Mouse (Mus musculus) cortical plate, adult 2 months (tissue): ENCODE measurements at regions not wholly inside any gene's neighbourhood (a gene's known extent, or its start where the extent isn't known, plus 50 kb on each side); places are given as distances from the start of the nearest gene placed in this dataset.
"Not testable (repeated sequence)": the region's sequence is repeated elsewhere in the genome, so short reads cannot be mapped to it uniquely, and the experiment has no call there.

ENCODE experiments used
- H3K27ac ChIP-seq: fragments of 200-500 bp; 2 replicates; pipeline ENCODE4 v1.5.1; 2012; ENCODE audit warnings: low read length, control low read depth, inconsistent platforms; ENCODE audit not compliant: insufficient read depth
- H3K4me1 ChIP-seq: fragments of 200-500 bp; 2 replicates; pipeline ENCODE4 v1.6.1; 2011; ENCODE audit warnings: low read length; ENCODE audit not compliant: control insufficient read depth, insufficient read depth
- H3K4me3 ChIP-seq: fragments of 200-500 bp; 2 replicates; pipeline ENCODE4 v1.5.1; 2011; ENCODE audit warnings: mild to moderate bottlenecking, low read length, control low read depth; ENCODE audit not compliant: insufficient read depth
- CTCF ChIP-seq: fragments of 200-500 bp; IDR thresholded peaks from 2 replicates; pipeline ENCODE4 v1.5.1; 2011; ENCODE audit warnings: mild to moderate bottlenecking, control low read depth, low read length; ENCODE audit not compliant: insufficient read depth; ENCODE audit errors: extremely low read depth
- POLR2A ChIP-seq: fragments of 200-500 bp; IDR thresholded peaks from 2 replicates; pipeline ENCODE4 v1.6.1; 2011; ENCODE audit warnings: mild to moderate bottlenecking, low read length, control low read depth; ENCODE audit not compliant: insufficient read depth; ENCODE audit errors: extremely low read depth

DNA sequence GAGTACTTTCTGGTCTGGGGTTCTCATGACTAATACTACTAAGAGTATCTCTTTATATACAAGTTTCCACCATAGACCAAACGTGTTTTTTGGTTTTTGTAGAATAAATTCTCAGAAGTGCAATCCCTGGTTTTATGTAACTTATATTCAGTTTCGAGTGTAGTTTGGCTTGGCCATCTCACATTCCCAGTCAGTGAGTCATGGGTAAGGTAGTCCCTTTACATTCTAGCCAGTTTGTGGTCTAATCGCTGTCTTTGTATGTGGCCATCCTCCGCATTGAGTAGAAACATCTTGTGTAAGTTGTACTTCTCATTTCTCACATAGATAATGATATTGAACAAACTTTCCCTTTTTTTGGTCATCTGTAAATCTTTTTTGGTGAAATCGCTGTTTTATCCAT is 88.3 kb downstream of the Anxa5 start:
- no peak for TF ChIP-seq POLR2A
- TF ChIP-seq CTCF = no peak
- Histone ChIP-seq H3K27ac (no peak overlapping the region), H3K4me1 (no peaks in the 10 kb centered on the region), H3K4me3 (no peak overlapping the region)

DNA sequence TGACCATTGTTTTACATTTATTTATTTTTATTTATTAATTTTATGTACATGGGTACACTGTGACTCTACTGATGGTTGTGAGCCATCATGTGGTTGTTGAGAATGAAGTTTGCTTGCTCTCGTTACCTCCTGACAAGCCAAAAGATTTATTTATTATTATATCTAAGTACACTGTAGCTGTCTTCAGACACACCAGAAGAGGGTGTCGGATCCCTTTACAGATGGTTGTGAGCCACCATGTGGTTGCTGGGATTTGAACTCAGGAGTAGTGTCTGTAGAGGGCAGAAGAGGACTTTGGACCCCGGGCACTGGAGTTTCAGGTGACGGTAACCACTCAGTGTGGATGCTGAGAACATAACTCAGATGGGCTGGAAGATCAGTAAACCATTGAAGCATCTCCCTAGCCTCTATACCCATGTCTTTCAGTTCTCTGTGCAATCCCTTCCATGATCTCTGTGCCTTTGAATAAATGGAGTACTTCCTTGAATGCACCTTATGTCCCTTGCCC is 92.2 kb downstream of the Anxa5 start:
- Histone ChIP-seq H3K4me1 (peaks cover 1% of the 10 kb centered on the region; the same call in 1 of the 2 replicates), H3K27ac (no peak overlapping the region), H3K4me3 (no peak overlapping the region)
- TF ChIP-seq CTCF (no peak), POLR2A (no peak)

DNA sequence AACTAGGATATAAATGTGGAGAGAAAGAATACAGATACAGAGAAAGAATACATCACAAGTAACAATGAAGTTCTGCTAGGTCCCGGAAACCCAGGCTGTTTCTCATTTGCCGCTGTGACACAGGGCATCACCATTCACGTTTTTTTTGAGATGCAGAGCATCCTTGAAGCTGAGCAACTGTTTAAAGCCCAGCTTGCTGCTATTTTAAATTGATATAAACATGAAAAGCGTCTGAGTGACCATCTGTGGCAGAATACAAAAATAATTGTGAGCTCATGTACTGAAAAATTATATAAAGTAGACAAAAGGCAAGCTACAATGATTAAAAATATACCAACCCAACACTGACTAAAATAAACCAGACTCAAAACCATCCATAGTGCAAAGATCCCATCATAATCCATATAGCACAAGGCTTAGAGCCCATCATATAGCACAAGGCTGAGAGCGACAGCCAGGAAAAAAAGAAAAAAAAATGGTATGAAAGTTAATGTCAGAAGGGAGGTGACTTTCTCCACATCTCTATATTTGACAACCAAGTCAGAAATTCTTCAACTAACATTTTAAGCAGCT is 94.0 kb downstream of the Anxa5 start:
- no peak for TF ChIP-seq POLR2A
- no peak for TF ChIP-seq CTCF
- peaks cover 4% of the 10 kb centered on the region for H3K4me1 ChIP-seq
- no peak overlapping the region for H3K27ac ChIP-seq
- no peak overlapping the region for H3K4me3 ChIP-seq

DNA sequence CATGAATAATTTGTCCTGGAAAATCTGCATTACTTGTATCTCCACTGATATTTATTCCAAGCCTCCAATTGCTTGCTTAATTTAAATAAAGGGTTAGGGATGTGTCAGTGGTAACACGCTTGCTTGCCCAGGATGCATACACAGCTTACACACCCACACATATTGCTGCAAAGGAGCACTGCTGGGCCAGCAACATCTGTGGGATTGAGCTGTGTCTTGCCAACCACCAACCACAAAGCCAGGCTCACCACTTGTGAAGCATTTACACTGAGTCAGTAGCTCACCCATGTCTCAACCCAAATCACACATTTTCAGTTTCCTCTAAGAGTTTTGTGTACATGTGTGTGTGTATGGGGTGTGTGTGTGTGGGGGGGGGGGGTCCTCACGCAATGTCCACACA is 100.0 kb downstream of the Anxa5 start:
- TF ChIP-seq CTCF (no peak), POLR2A (no peak)
- no peak overlapping the region for H3K27ac ChIP-seq
- H3K4me1 ChIP-seq = peaks cover 5% of the 10 kb centered on the region
- no peak overlapping the region for H3K4me3 ChIP-seq

DNA sequence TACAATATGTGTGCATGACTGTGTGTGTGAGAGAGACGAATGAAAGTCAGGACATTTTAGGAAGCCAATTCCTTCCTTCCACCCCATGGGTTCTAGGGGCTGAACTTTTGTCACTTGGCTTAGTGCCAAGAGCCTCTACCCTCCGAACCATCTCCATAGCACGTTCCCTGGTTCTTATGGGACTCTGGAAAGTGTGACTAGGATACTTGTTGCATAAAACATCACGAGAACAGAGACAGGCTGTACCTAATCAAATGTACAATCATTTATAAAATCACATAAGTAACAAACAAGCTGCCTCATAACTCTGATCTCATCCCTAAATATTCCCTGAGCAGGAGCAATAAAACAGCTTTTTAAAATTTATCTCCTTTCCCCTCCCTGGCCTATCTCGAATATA is 100.8 kb downstream of the Anxa5 start:
- no peak overlapping the region for H3K4me3 ChIP-seq
- H3K4me1 ChIP-seq = peaks cover 5% of the 10 kb centered on the region
- TF ChIP-seq POLR2A = no peak
- no peak for TF ChIP-seq CTCF
- H3K27ac ChIP-seq = no peak overlapping the region

DNA sequence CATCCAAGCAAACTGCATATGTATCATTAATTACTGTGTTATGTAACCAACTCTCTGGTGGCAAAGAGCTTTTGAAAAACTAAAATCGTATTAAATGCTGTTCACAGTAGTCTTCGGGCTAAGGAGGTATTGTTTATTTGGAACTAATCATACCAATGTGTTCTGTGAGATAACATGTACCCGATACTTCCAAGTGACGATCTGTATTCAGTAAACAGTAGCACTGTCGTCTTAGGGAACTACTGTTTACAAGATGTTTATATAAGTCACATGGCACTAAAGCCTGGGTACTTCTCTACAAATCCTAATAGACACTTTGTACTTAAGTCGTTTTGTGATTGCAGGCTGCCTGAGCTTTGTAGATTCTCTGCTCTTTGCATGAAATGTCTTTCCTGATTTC is 114.8 kb downstream of the Anxa5 start:
- H3K27ac ChIP-seq = no peak overlapping the region
- TF ChIP-seq CTCF (no peak), POLR2A (no peak)
- H3K4me3 ChIP-seq = no peak overlapping the region
- no peaks in the 10 kb centered on the region for H3K4me1 ChIP-seq

DNA sequence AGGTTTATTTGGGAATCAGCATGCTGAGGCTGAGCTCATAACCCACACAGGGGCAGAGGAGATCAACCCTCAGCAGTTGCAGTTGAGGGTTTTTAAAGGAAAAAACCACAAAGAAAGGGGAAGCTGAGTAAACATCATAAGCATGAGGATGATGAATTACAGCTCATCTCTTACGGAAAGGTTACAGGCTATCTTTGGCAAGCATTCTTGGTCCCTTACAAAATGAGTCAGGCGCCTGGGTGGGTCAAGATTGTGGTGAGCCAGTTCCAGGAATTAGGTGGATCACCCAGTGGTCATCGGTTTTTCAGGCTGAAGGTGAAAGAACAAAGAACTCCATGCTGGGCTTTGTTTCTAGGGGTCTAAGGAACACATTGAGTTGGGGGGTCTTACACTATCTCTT is 121.5 kb downstream of the Anxa5 start:
- not testable (repeated sequence) for H3K4me3 ChIP-seq, H3K4me1 ChIP-seq, H3K27ac ChIP-seq

DNA sequence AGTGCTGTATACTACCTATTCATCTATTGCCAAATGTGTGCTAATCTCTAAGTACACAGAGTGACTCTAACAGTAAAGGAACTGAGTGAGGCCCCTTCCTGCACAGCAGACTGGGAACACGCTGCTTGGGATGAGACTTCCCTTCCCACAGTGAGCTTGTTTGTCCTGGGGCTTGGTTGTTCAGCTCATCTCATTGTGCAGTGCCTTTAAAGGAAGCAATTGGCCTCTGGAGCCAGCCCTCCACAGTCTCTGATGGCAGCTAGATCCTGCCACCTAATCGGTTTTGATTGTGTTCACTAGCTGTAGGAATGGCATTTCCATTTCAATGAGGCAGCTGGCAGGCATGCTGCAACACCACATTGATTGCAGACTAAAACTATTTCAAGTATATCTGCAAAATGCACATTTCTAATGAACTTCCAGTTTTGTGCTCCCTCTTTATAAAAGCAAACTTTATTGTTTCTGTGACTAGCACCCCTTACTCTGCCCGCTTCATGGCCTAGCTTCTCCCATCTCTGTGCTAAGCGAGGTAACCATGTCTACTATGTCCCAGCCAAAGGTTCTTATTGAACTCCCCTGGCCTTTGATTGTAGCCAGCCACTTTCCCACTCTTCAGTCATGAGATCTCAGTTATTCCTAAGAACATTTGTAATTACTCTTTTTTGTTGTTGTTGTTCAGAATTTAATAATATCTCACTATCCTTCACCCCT is 123.5 kb downstream of the Anxa5 start:
- H3K27ac ChIP-seq = no peak overlapping the region
- TF ChIP-seq CTCF (no peak), POLR2A (no peak)

DNA sequence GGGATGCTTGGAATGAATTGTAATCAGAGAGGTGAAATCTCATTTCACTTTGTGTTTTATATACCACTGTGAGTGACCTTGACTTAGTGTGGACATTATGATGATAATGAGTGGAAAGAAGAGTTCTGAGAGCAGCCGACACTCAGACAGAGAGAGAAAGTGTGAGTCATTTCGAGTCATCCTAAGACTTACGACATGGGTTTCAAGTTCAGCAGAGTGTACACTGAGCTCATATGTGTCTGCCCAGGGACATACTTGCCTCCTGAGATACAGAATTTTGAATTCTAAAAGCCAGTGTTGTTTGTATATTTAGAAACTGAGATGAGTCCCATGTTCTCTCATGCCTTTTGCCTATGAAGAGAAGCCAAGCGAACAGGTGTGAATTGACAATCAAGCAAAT is 126.6 kb downstream of the Anxa5 start:
- Histone ChIP-seq H3K4me3 (no peak overlapping the region), H3K27ac (no peak overlapping the region), H3K4me1 (peaks cover 1% of the 10 kb centered on the region; the same call in 1 of the 2 replicates)
- no peak for TF ChIP-seq CTCF
- TF ChIP-seq POLR2A = no peak

More for the DNA sequence above, 123.5 kb downstream of the Anxa5 start:
- Histone ChIP-seq H3K4me3 (no peak overlapping the region), H3K4me1 (peaks cover 1% of the 10 kb centered on the region; the same call in 1 of the 2 replicates)

DNA sequence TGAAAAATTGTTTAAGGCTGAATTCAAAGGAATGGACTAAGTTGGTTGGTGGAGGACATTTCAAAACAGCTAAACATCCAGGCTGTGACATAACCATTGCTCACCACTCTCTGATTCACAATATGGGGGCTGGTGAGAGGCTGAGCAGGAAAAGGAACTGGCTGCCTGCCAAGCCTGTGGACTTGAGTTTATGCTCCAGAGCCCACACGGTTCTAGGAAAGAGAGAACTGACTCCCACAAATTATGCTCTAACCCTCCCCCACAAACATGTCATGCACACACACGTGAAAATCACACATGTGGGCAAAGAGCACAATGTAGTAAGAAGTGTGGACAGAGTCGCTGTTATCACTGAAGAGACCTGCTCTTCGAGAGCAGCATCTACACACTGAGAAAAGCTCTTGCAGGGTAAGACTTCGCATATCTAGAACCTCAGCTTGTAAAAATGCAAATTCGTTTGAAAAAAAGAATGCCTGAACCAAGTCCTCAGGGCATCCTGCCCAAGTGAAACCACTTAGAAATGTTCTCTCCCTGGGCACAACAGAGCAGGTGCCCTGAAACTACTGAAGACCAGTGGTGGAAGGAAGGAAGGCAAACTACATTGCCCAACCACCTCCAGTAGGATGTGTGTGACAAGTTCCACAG is 118.9 kb upstream of the Qrfpr start:
- Histone ChIP-seq H3K27ac (no peak overlapping the region), H3K4me1 (no peaks in the 10 kb centered on the region), H3K4me3 (no peak overlapping the region)
- no peak for TF ChIP-seq CTCF
- TF ChIP-seq POLR2A = no peak
